Mouse (Mus musculus) CH12.LX (cell line): ENCODE measurements around the gene Vac14. TPM values are rescaled to one million over a fixed set of nuclear protein-coding genes. Genes with fewer than 3 reads are reported as not detected.

Experiments used
- DNase-seq: peaks from one replicate; pipeline ENCODE4 v3.0.0-alpha.2; 2013; ENCODE audit errors: extremely low read depth
- H3K27ac ChIP-seq: 2 replicates; pipeline ENCODE4 v1.5.1; 2012; ENCODE audit warnings: low read depth, mild to moderate bottlenecking, control low read depth, moderate library complexity; ENCODE audit not compliant: insufficient read depth
- H3K27me3 ChIP-seq: replicated peaks from 2 replicates; pipeline ENCODE3; 2012; ENCODE audit warnings: inconsistent platforms
- H3K36me3 ChIP-seq, 2 experiments: replicated peaks in 1 of 2; 2 replicates each; pipeline versions ENCODE3 to v1.6.1; 2012; ENCODE audit warnings: inconsistent platforms in 1 of 2, low read length in 1 of 2, mild to moderate bottlenecking in 1 of 2, mixed read lengths in 1 of 2, moderate library complexity in 1 of 2; ENCODE audit not compliant: control insufficient read depth in 1 of 2, insufficient read depth in 1 of 2
- H3K4me1 ChIP-seq, 2 experiments: 2 replicates each; pipeline ENCODE4 v1.6.1; 2012; ENCODE audit warnings: inconsistent platforms in 1 of 2, moderate library complexity in 1 of 2; ENCODE audit not compliant: insufficient read depth in 2 of 2, control insufficient read depth in 1 of 2
- H3K4me2 ChIP-seq: 2 replicates; pipeline ENCODE4 v1.6.1; 2012; ENCODE audit warnings: low read depth, mild to moderate bottlenecking, control low read depth; ENCODE audit not compliant: poor library complexity, insufficient read depth, severe bottlenecking
- H3K4me3 ChIP-seq, 3 experiments: fragments of 150-350 bp in 1 of 3; sonication (generic) in 1 of 3; replicated peaks in 1 of 3; 2 replicates each; pipeline versions ENCODE3 to v1.5.1; 2011 to 2012; ENCODE audit warnings: low read depth in 2 of 3, low read length in 2 of 3, mild to moderate bottlenecking in 2 of 3, moderate library complexity in 2 of 3, control low read depth in 1 of 3, improper control_type of control experiment in 1 of 3, inconsistent platforms in 1 of 3, mixed read lengths in 1 of 3; ENCODE audit not compliant: poor library complexity in 1 of 3
- H3K79me2 ChIP-seq: replicated peaks from 2 replicates; pipeline ENCODE4 v1.6.1; 2012; ENCODE audit warnings: mild to moderate bottlenecking, moderate library complexity; ENCODE audit not compliant: control insufficient read depth, poor library complexity, insufficient read depth, severe bottlenecking; ENCODE audit errors: extremely low read depth
- H3K9ac ChIP-seq: 2 replicates; pipeline ENCODE4 v1.6.1; 2012; ENCODE audit warnings: low read depth, mild to moderate bottlenecking, control low read depth, moderate library complexity; ENCODE audit not compliant: insufficient read depth
- H3K9me3 ChIP-seq: replicated peaks from 2 replicates; pipeline ENCODE3; 2012; ENCODE audit warnings: low read length, inconsistent platforms, mixed read lengths
- CHD1 ChIP-seq: IDR thresholded peaks from 2 replicates; pipeline ENCODE4 v1.6.1; 2012; ENCODE audit warnings: low read depth, low read length, improper control_type of control experiment, inconsistent platforms
- CHD2 ChIP-seq: IDR thresholded peaks from 2 replicates; pipeline ENCODE4 v1.6.1; 2011; ENCODE audit warnings: low read length, improper control_type of control experiment
- E2F4 ChIP-seq: IDR thresholded peaks from 2 replicates; pipeline ENCODE4 v1.6.1; 2011; ENCODE audit warnings: low read depth, low read length, improper control_type of control experiment; ENCODE audit not compliant: insufficient replicate concordance
- ELF1 ChIP-seq: IDR thresholded peaks from 2 replicates; pipeline ENCODE4 v1.6.1; 2014; ENCODE audit warnings: low read depth, mild to moderate bottlenecking, inconsistent platforms, low read length, improper control_type of control experiment
- EP300 ChIP-seq: IDR thresholded peaks from 2 replicates; pipeline ENCODE4 v1.6.1; 2011; ENCODE audit warnings: low read length, improper control_type of control experiment
- HCFC1 ChIP-seq: IDR thresholded peaks from 2 replicates; pipeline ENCODE4 v1.6.1; 2012; ENCODE audit warnings: low read depth, mild to moderate bottlenecking, inconsistent platforms, low read length, improper control_type of control experiment
- IRF4 ChIP-seq: IDR thresholded peaks from 2 replicates; pipeline ENCODE4 v1.6.1; 2014; ENCODE audit warnings: low read depth, mild to moderate bottlenecking, inconsistent platforms, low read length, improper control_type of control experiment
- JUN ChIP-seq: IDR thresholded peaks from 2 replicates; pipeline ENCODE4 v1.6.1; 2011; ENCODE audit warnings: low read depth, mild to moderate bottlenecking, low read length, improper control_type of control experiment, moderate library complexity; ENCODE audit not compliant: insufficient read depth
- JUND ChIP-seq: conservative IDR thresholded peaks from 2 replicates; pipeline ENCODE4 v1.6.1; 2011; ENCODE audit warnings: low read depth, low read length, improper control_type of control experiment
- KAT2A ChIP-seq: IDR thresholded peaks from 2 replicates; pipeline ENCODE4 v1.6.1; 2012; ENCODE audit warnings: low read length, improper control_type of control experiment, inconsistent platforms; ENCODE audit not compliant: insufficient replicate concordance
- MAFK ChIP-seq: IDR thresholded peaks from 2 replicates; pipeline ENCODE4 v1.6.1; 2011; ENCODE audit warnings: low read length, improper control_type of control experiment; ENCODE audit not compliant: insufficient replicate concordance
- MAX ChIP-seq: IDR thresholded peaks from 2 replicates; pipeline ENCODE4 v1.6.1; 2011; ENCODE audit warnings: low read length, improper control_type of control experiment
- MXI1 ChIP-seq: IDR thresholded peaks from 2 replicates; pipeline ENCODE4 v1.6.1; 2011; ENCODE audit warnings: mild to moderate bottlenecking, low read depth, low read length, improper control_type of control experiment
- NELFE ChIP-seq: IDR thresholded peaks from 2 replicates; pipeline ENCODE4 v1.6.1; 2011; ENCODE audit warnings: low read depth, low read length, improper control_type of control experiment
- PAX5 ChIP-seq: IDR thresholded peaks from 2 replicates; pipeline ENCODE4 v1.6.1; 2012; ENCODE audit warnings: low read length, inconsistent platforms, mixed read lengths
- RAD21 ChIP-seq: IDR thresholded peaks from 2 replicates; pipeline ENCODE4 v1.6.1; 2011; ENCODE audit warnings: low read depth, mild to moderate bottlenecking, low read length, improper control_type of control experiment, moderate library complexity
- RCOR1 ChIP-seq: conservative IDR thresholded peaks from 2 replicates; pipeline ENCODE4 v1.6.1; 2012; ENCODE audit warnings: low read depth, mild to moderate bottlenecking, inconsistent platforms, low read length, improper control_type of control experiment
- SIN3A ChIP-seq: IDR thresholded peaks from 2 replicates; pipeline ENCODE4 v1.6.1; 2012; ENCODE audit warnings: low read length, improper control_type of control experiment, inconsistent platforms
- SMC3 ChIP-seq: IDR thresholded peaks from 2 replicates; pipeline ENCODE4 v1.6.1; 2011; ENCODE audit warnings: low read depth, low read length, improper control_type of control experiment
- TCF12 ChIP-seq: IDR thresholded peaks from 2 replicates; pipeline ENCODE4 v1.6.1; 2014; ENCODE audit warnings: low read depth, mild to moderate bottlenecking, inconsistent platforms, low read length, improper control_type of control experiment
- USF1 ChIP-seq: IDR thresholded peaks from 2 replicates; pipeline ENCODE4 v1.6.1; 2014; ENCODE audit warnings: low read depth, mild to moderate bottlenecking, inconsistent platforms, low read length, improper control_type of control experiment
- ZC3H11A ChIP-seq: IDR thresholded peaks from 2 replicates; pipeline ENCODE4 v1.6.1; 2012; ENCODE audit warnings: low read depth, mild to moderate bottlenecking, inconsistent platforms, low read length, improper control_type of control experiment
- dilution Hi-C: fragments of 300-500 bp; cut with MboI; formaldehyde crosslinking; loops from 2 replicates; pipeline ENCODE4 v1.14.3; 2020; ENCODE audit warnings: low sequenced_read_pairs; ENCODE audit not compliant: extremely low pct_unique_long_range_greater_than_20kb, extremely low pct_ligation_motif_present
- in situ Hi-C: fragments of 300-500 bp; cut with MboI; formaldehyde crosslinking; loops from 3 replicates; pipeline ENCODE4 v1.14.3; 2019; ENCODE audit warnings: low sequenced_read_pairs, low pct_ligation_motif_present, low pct_unique_long_range_greater_than_20kb, mixed read lengths
- polyA plus RNA-seq: library from polyadenylated mRNA; unstranded; fragments of >175 nt; gene quantifications from 2 replicates; pipeline ENCODE4 v1.2.1, GENCODE M21; 2012; ENCODE audit warnings: low read depth; ENCODE audit not compliant: insufficient read length
- total RNA-seq, 2 experiments: library from RNA; depleted of rRNA; stranded (reverse); fragments of 300-350 nt in 1 of 2; fragments of >200 nt in 1 of 2; gene quantifications; 2 replicates each; pipeline ENCODE4 v1.2.3; 2012 to 2014

The Vac14 gene
- total and polyA plus RNA-seq, 3 experiments, result 20.9 to 73.8 (median 28.2) TPM

GRCm38 (mm10) chr8:110689961-110690360 lies 71.6 kb downstream of the Vac14 start:
- Histone ChIP-seq H3K9me3 (no peaks in the 10 kb centered on the region), H3K9ac (no peak overlapping the region), H3K36me3 (peaks cover 55 to 88% of the 10 kb centered on the region in 2 experiments), H3K79me2 (no peaks in the 10 kb centered on the region), H3K4me3 (no peak overlapping the region), H3K27me3 (no peaks in the 10 kb centered on the region), H3K4me2 (no peak overlapping the region), H3K4me1 (no peaks in the 10 kb centered on the region), H3K27ac (no peak overlapping the region)
- TF ChIP-seq USF1 (no peak), JUND (no peak), IRF4 (no peak), RAD21 (no peak), E2F4 (no peak), NELFE (no peak), JUN (no peak), EP300 (no peak), CHD2 (no peak), HCFC1 (no peak)
- DNase-seq, result no peak
- dilution Hi-C loops (no loop called here), in situ Hi-C loops (no loop called here)

- DNase-seq, result no peak
- Histone ChIP-seq H3K4me1 (no peaks in the 10 kb centered on the region), H3K79me2 (no peaks in the 10 kb centered on the region)
Observed at GRCm38 (mm10) chr8:110694226-110694625, 75.8 kb downstream of the Vac14 start.

GRCm38 (mm10) chr8:110694826-110695225 lies 76.4 kb downstream of the Vac14 start:
- no peaks in the 10 kb centered on the region for H3K9me3 ChIP-seq
- TF ChIP-seq SIN3A (no peak), TCF12 (no peak), JUND (no peak), EP300 (no peak), E2F4 (no peak), MAX (no peak), CHD1 (no peak)
- TF ChIP-seq, all 38 proteins: peak for 0
- peaks cover 41 to 92% of the 10 kb centered on the region in 2 experiments for H3K36me3 ChIP-seq
- dilution Hi-C loops (no loop called here), in situ Hi-C loops (no loop called here)
- no peaks in the 10 kb centered on the region for H3K4me1 ChIP-seq
- no peaks in the 10 kb centered on the region for H3K79me2 ChIP-seq
- no peak for DNase-seq
- H3K27ac ChIP-seq, result no peak overlapping the region
- H3K9ac ChIP-seq, result no peak overlapping the region
- no peak overlapping the region for H3K4me3 ChIP-seq
- no peaks in the 10 kb centered on the region for H3K27me3 ChIP-seq
- no peak overlapping the region for H3K4me2 ChIP-seq

More at GRCm38 (mm10) chr8:110694226-110694625, 75.8 kb downstream of the Vac14 start:
- no peak overlapping the region for H3K4me2 ChIP-seq
- in situ Hi-C loops, result no loop called here
- H3K9me3 ChIP-seq, result no peaks in the 10 kb centered on the region
- H3K36me3 ChIP-seq, result peaks cover 45 to 91% of the 10 kb centered on the region in 2 experiments
- no peak overlapping the region for H3K4me3 ChIP-seq
- H3K27ac ChIP-seq, result no peak overlapping the region
- TF ChIP-seq PAX5, result no peak
- TF ChIP-seq RCOR1, result no peak
- TF ChIP-seq ELF1, result no peak
- no peak for TF ChIP-seq CHD2
- no peak for TF ChIP-seq MXI1
- TF ChIP-seq CHD1, result no peak
- TF ChIP-seq RAD21, result no peak
- no peak for TF ChIP-seq ZC3H11A
- TF ChIP-seq NELFE, result no peak
- TF ChIP-seq MAX, result no peak
- no peak for TF ChIP-seq IRF4
- no peak for TF ChIP-seq MAFK
- no peak for TF ChIP-seq KAT2A
- no peak for TF ChIP-seq SMC3
- dilution Hi-C loops, result no loop called here
- no peaks in the 10 kb centered on the region for H3K27me3 ChIP-seq
- no peak overlapping the region for H3K9ac ChIP-seq
